Mouse (Mus musculus) left cerebral cortex, adult 2 months (tissue): Measurements from ENCODE around the gene Pygo1. TPM values are rescaled to one million over a fixed set of nuclear protein-coding genes. Genes with fewer than 3 reads are reported as not detected.
A peak's percentile ranks its signal among the peaks of the same experiment; 100 is the strongest.

Source experiments
- DNase-seq, 2 experiments: peaks; one replicate each; pipeline ENCODE4 v3.0.0; 2021 to 2022; ENCODE audit warnings: low spot score in 2 of 2, mixed read lengths in 1 of 2; ENCODE audit errors: extremely low spot score in 1 of 2
- H3K27ac ChIP-seq: fragments of 200-600 bp; 2 replicates; pipeline ENCODE4 v1.8.1; 2022
- H3K4me3 ChIP-seq: fragments of 200-600 bp; 2 replicates; pipeline ENCODE4 v1.8.1; 2022
- CTCF ChIP-seq: fragments of 200-600 bp; IDR thresholded peaks from 2 replicates; pipeline ENCODE4 v1.8.1; 2022; ENCODE audit warnings: antibody characterized with exemption, mild to moderate bottlenecking, moderate library complexity
- intact Hi-C: fragments of 180-260 bp; cut with DNase I; formaldehyde crosslinking; loops from one replicate; pipeline ENCODE4 v1.15.1; 2025
- total RNA-seq, 2 experiments: library from RNA; stranded (reverse); gene quantifications; 2 replicates each; pipeline ENCODE4 v1.2.3; 2021

The Pygo1 gene
- total RNA-seq, 2 experiments from 2014 or later: 18.6 to 19.5 TPM

DNA sequence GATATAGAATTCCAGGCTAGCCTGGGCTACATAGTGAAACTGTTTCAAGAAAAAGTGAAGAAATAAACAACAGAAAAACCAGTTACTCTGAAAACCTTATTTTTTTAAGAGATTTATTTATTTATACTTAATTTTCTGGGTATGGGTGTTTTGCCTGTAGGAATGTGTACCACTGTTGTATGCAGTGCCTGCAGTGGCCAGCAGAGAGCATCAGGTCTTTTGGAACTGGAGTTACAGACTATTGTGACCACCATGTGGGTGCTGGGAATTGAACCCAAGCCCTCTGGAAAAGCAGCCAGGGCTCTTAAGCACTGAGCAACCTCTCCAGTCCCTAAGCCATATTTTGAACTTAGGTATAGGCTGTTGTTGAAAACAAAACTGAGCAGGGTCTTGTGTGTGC lies 47.5 kb downstream of the Pygo1 start:
- TF ChIP-seq CTCF: peak; percentile 5; the same call in 1 of the 2 replicates
- no peak for DNase-seq
- no peak overlapping the region for H3K27ac ChIP-seq
- intact Hi-C loops: no loop called here
- no peak overlapping the region for H3K4me3 ChIP-seq

DNA sequence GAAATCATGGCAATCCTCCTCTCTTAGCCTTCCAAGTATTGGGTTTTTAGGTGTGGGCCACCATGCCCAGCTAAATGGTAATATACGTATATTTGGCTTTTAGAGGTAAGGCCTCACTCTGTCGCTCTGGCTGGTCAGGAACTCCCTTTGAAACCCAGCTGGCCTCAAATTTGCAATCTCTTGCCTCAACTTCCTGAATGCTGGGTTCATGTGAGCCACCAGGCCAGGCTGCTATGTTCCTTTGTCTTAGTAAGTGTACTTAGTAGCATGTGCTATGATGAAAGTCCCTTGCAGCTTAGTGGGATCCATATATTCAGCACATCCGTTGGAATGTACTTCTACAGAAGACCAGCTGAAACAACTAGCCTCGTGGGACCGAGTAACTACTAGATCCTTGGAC lies 49.3 kb downstream of the Pygo1 start:
- intact Hi-C loops: no loop called here
- no peak for DNase-seq
- TF ChIP-seq CTCF: no peak
- Histone ChIP-seq H3K27ac (no peak overlapping the region), H3K4me3 (no peak overlapping the region)

DNA sequence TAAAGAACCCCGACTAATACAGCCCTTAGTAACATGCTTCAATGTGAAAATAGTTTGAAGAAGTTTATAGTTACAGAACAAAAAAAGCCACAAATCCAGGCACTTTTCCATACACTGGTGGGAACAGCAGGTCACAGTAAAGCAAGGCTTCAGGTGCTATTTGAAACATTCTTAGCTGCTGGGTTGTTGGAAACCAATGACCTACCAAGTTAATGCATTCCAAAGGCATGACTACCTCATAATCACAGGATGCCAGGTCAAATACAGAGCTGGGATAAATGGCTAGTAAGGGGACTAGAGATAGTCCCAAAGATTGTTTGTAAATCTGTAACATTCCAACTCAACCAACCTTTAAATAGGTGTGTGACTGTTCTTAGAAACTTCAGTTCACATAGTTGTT lies 49.8 kb downstream of the Pygo1 start:
- no peak overlapping the region for H3K4me3 ChIP-seq

DNA sequence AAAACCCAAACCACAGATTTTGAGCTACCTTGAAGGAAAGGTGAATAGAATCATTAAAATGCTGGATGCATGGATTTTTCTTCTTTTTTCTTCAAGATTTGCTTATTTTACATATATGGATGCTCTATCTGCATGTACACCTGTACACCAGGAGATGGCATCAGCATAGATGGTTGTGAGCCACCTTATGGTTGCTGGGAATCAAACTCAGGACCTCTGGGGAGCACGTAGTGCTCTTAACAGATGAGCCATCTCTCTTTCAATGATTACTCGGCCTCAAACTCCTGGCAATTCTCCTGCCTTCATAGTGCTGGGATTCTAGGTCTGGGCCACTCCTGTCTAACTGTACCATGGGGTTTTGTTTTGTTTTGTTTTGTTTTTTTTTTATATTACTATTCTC lies 57.6 kb downstream of the Pygo1 start:
- Histone ChIP-seq H3K27ac (no peak overlapping the region), H3K4me3 (no peak overlapping the region)
- DNase-seq: no peak
- no peak; the same call in none of the 2 replicates for TF ChIP-seq CTCF
- intact Hi-C loops: no loop called here

More for the DNA sequence above, 49.8 kb downstream of the Pygo1 start:
- H3K27ac ChIP-seq: no peak overlapping the region
- TF ChIP-seq CTCF: no peak
- DNase-seq: no peak
- intact Hi-C loops: no loop called here

DNA sequence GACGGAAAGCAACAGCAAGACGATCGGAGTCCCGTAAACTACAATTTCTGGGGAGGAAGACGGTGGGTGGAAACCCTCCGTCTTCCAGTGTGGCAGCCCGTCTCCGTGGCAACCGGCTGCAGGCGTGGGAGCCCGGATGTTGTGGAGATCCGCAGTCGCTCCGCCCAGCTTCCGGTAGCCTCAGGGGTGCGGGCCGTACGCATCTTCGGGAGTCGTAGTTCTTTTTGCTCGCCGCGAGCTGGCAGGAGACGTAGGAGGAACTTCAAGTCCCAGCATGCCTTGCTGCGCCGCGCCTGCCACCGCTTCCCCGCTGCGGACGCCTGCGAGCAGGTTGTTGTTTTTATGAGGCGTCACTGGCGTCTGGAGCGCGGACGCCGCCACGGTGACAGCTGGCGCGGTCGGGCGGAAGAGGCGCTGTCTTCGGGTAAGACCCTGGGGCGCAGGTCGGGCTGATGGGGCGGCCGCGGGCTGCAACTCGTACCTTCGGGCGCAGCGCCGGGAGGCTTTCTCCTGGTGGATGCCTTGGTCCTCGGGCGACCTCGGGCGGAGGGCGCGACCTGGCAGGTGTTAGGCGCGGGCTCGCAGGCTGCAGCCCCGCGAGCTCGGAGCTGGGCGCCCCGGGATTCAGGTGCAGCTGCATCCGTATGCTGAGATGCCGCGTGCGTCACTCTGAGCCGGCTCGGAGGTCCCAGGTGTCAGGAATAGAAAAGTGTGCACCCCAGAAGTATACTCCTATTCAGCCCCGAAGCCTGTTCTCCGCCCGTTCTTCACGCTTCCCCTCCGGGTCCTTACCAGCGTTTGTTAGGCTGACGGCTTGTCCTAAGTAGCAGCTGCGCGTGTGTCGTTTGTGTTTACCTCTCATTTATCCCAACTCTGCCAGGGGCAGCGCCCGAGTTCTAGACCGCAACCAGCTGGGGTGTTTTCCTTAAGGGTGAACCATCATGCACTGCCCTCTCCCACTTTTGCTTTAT lies 60.1 kb downstream of the Pygo1 start, which contains the start of the genes Ccpg1os and Ccpg1:
Gene Ccpg1os (minus strand): TSS at position 133 of the 971 bp plus-strand sequence.
Gene Ccpg1 (plus strand): TSS at position 180 of the 971 bp plus-strand sequence.
- TF ChIP-seq CTCF: no peak; the same call in 1 of the 2 replicates
- intact Hi-C loops: no loop called here
- H3K4me3 ChIP-seq: peak within 1 kb of the TSS; percentile 97
- DNase-seq: peak; percentile 95 to 98
- peak within 1 kb of the TSS; percentile 98 for H3K27ac ChIP-seq

DNA sequence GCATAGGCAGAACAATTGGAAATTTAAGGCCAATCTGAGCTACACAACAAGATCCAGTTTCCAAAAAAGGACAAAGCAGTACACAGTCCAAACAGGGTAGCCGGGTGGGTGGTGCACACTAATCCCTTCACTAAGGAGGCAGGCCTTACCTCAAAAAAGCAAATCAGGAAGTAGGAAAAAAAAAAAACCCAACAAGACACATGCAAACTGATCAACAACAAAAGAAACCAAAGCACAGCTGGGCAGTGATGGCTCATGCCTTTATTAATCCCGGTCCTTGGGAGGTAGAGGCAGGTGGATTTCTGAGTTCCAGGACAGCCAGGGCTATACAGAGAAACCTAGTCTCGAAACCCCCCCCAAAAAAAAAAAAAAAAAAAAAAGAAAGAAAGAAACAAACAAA lies 62.3 kb downstream of the Pygo1 start:
- DNase-seq: no peak
- intact Hi-C loops: no loop called here
- TF ChIP-seq CTCF: no peak
- Histone ChIP-seq H3K4me3 (no peak overlapping the region), H3K27ac (no peak overlapping the region)

DNA sequence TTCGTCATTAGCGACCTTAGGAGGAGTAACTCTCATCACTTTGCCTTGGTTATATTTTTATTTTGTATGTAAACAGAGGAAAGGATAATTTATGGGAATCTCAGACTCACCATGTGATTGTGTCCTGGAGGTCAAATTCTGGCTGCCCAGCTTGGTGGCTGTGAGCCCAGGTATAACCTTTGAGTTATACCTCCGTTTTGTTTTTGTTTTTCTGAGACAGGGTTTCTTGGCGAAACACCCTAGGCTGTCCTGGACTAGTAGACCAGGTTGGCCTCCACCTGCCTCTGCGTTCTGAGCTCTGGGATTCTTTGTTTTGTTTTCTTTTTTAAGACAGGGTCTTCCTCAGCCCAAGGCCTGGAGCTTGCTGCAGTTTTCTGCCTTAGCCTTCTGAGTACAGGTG lies 63.3 kb downstream of the Pygo1 start:
- intact Hi-C loops: no loop called here
- no peak overlapping the region for H3K27ac ChIP-seq
- TF ChIP-seq CTCF: no peak
- no peak overlapping the region for H3K4me3 ChIP-seq
- no peak for DNase-seq

DNA sequence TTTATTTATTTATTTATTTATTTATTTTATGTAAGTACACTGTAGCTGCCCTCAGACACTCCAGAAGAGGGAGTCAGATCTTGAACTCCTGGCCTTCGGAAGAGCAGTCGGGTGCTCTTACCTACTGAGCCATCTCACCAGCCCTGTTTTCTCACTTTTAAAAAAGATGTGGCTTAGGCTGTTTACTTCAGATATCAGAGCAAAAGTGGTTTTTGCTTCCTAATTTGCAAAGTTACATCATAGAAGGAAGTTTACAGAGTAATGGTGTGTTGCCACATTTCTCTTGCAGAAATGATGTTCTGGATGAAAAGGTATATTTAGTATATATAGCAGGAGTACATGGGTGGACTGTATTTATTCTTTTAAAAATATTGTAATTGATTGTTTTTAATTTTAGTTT lies 66.0 kb downstream of the Pygo1 start:
- DNase-seq: no peak
- H3K4me3 ChIP-seq: no peak overlapping the region
- no peak for TF ChIP-seq CTCF
- no peak overlapping the region for H3K27ac ChIP-seq
- intact Hi-C loops: no loop called here

DNA sequence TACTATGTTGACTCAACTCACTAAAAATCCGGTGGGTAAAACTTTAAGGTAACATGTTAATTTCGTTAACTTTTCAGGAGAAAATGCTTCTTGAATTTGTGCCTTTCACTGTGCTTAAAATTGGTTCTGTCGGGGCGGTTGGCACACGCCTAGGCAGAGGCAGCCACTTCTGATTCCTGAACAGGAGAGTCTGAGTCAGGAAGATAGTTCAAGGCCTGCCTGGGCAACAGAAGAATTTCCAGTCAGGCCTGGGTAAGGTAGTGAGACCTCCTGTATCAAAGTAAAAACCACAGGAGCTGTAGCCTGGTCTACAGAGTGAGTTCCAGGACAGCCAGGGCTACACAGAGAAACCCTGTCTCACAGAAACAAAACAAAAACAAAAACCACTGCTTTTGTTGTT lies 67.1 kb downstream of the Pygo1 start:
- no peak for DNase-seq
- Histone ChIP-seq H3K27ac (no peak overlapping the region), H3K4me3 (no peak overlapping the region)
- no peak for TF ChIP-seq CTCF
- intact Hi-C loops: no loop called here

DNA sequence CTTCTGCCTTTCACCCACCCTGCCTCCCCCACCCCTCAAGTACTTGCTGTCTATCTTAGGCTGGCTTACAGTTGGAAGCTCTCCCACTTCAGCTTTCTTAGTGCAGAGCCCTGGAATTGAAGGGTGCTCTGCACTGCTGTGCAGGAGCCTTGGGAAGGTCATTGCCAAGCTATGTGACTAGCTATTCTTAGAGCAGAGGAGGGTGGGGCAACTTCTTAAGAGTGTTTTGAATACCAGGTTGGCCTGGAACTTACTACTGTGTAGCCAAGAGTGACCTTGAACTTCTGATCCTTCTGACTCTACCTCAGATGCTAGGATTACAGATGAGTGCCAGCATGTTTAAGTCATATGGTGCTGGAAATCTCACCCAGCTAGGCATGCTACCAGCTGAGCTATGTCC lies 70.7 kb downstream of the Pygo1 start:
- intact Hi-C loops: no loop called here
- Histone ChIP-seq H3K4me3 (no peak overlapping the region), H3K27ac (no peak overlapping the region)
- TF ChIP-seq CTCF: no peak
- no peak for DNase-seq

DNA sequence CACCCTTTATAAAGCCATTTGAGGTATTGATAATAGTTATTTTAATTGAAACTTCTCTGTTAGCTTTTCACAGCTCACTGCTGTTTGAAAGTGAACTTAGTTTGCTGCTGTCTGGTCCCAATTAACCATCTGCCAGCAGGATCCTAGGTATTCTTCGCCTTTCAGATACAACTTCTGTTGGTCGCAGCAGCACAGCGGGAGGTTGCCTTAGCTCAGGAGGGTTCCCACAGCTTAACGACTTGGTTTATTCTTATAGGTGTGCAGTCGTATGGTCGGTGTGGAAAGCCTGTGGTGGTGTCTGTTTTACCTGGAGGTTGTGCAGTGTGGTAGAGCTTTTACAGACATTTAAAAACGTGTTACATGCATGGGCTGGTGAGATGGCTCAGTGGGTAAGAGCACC lies 71.4 kb downstream of the Pygo1 start:
- intact Hi-C loops: no loop called here
- Histone ChIP-seq H3K4me3 (no peak overlapping the region), H3K27ac (no peak overlapping the region)
- DNase-seq: no peak
- no peak for TF ChIP-seq CTCF

DNA sequence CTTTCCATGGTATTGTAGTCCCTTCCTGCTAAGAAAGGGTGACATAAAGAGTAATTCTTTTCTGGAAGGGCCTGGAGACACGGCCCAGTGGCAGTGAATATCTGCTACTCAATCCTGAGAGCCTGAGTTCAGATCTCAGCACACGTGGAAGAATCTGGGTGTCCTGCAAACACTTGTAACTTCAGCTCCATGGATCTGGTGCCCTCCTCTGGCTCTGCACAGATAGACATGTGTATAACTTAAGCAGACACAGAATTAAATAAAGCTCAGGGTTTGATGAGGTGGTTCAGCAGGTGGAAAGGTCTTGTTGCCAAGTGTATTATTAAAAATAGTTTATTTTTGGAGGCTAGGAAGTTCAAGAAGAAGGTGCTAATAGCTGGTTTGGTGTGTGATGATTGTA lies 75.0 kb downstream of the Pygo1 start:
- Histone ChIP-seq H3K4me3 (no peak overlapping the region), H3K27ac (no peak overlapping the region)
- no peak; the same call in 1 of the 2 replicates for TF ChIP-seq CTCF
- no peak for DNase-seq
- intact Hi-C loops: no loop called here
